29 mouse cellular contexts compared by ENCODE assay signal in the genomic region with DNA sequence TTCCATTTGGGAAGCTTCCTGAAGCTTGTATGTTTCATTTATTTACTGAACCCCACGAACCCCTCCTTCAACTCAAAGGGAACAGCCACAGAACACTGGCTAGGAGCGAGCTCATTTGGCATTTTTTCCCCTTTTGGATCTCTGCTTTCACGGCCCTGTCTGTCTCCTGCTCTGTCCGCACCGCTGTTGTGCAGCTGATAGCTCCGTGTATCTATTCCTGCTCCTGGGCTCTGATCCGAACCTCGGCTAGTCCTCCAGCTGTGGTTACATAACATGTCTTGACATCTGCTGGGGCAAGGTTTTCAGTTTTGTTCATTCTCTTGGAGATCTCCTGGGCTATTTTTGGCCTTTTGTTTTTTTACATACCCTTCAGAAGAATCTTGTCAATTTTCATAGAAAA.
DNase-seq lines count a peak whose midpoint lies in the region; ATAC-seq and TF ChIP-seq lines count a peak whose summit lies in the region.
"Had no signal": no experiment of that assay in that cellular context is flagged by ENCODE, and none has a peak within 500 bp of the region (broad histone marks: within the 10 kb centered on the region; RNA-seq: fewer than 3 reads in every experiment).

No protein-coding gene starts in this region.

- ATAC-seq in heart, embryonic 11.5 days (replicated peaks; ENCODE audit: insufficient number of reproducible peaks, low FRiP score, low TSS enrichment) = no peak
- ATAC-seq: forebrain, embryonic 13.5 days; hindbrain, embryonic 16.5 days; lung, postnatal 0 days; midbrain, embryonic 15.5 days had no signal

- H3K27ac ChIP-seq in heart, embryonic 10.5 days = no peak overlapping the region
- no peak overlapping the region for H3K27ac ChIP-seq in heart, embryonic 11.5 days (ENCODE audit: low read depth, low read length)
- H3K27ac ChIP-seq in gastrocnemius, adult 2 months = no peak overlapping the region
- H3K27ac ChIP-seq: embryonic facial prominence, embryonic 15.5 days; forebrain, embryonic 13.5 days; kidney, embryonic 15.5 days; limb, embryonic 10.5 days; limb, embryonic 15.5 days; liver, embryonic 13.5 days; midbrain, embryonic 15.5 days; neural tube, embryonic 15.5 days; stomach, postnatal 0 days had no signal

- WGBS in heart, embryonic 10.5 days = 53% methylated on average over 8 of the region's 8 CpGs
- whole genome bisulfite sequencing in heart, embryonic 11.5 days (ENCODE audit: insufficient replicate concordance) = 40% methylated on average over 8 of the region's 8 CpGs

- H3K9ac ChIP-seq in heart, embryonic 11.5 days (ENCODE audit: low read depth, low read length) = no peak overlapping the region
- H3K9ac ChIP-seq: embryonic facial prominence, embryonic 15.5 days; forebrain, embryonic 13.5 days; kidney, embryonic 15.5 days; limb, embryonic 15.5 days; liver, embryonic 13.5 days; midbrain, embryonic 15.5 days; neural tube, embryonic 15.5 days had no signal

- no peak for TF ChIP-seq CTCF in gastrocnemius, adult 2 months (IDR thresholded peaks at IDR 0.05)

- H3K27me3 ChIP-seq in heart, embryonic 10.5 days (ENCODE audit: insufficient read depth, poor library complexity, severe bottlenecking) = no peaks in the 10 kb centered on the region; the same call in 1 of the 2 replicates
- no peaks in the 10 kb centered on the region for H3K27me3 ChIP-seq in heart, embryonic 11.5 days (ENCODE audit: control insufficient read depth, insufficient read depth, low read length)
- H3K27me3 ChIP-seq: embryonic facial prominence, embryonic 15.5 days; forebrain, embryonic 13.5 days; kidney, embryonic 15.5 days; limb, embryonic 15.5 days; liver, embryonic 13.5 days; midbrain, embryonic 15.5 days; neural tube, embryonic 15.5 days had no signal

- H3K4me2 ChIP-seq in heart, embryonic 11.5 days = no peak overlapping the region
- H3K4me2 ChIP-seq: embryonic facial prominence, embryonic 15.5 days; forebrain, embryonic 13.5 days; kidney, embryonic 15.5 days; limb, embryonic 15.5 days; liver, embryonic 13.5 days; midbrain, embryonic 15.5 days; neural tube, embryonic 15.5 days had no signal

- intact Hi-C loops in heart, postnatal 25 days (cut with DNase I) = no loop called here
- intact Hi-C loops in gastrocnemius, adult 2 months (cut with DNase I) = no loop called here

- H3K4me1 ChIP-seq in heart, embryonic 10.5 days = peaks cover 3% of the 10 kb centered on the region; the same call in 1 of the 2 replicates
- H3K4me1 ChIP-seq in heart, embryonic 11.5 days (ENCODE audit: control insufficient read depth, insufficient read depth, low read length) = no peaks in the 10 kb centered on the region
- H3K4me1 ChIP-seq: embryonic facial prominence, embryonic 15.5 days; forebrain, embryonic 13.5 days; kidney, embryonic 15.5 days; limb, embryonic 15.5 days; liver, embryonic 13.5 days; midbrain, embryonic 15.5 days had no signal

- no peaks in the 10 kb centered on the region for H3K36me3 ChIP-seq in heart, embryonic 10.5 days
- no peaks in the 10 kb centered on the region for H3K36me3 ChIP-seq in heart, embryonic 11.5 days (ENCODE audit: control insufficient read depth, insufficient read depth, low read length)
- H3K36me3 ChIP-seq: embryonic facial prominence, embryonic 15.5 days; kidney, embryonic 15.5 days; limb, embryonic 10.5 days; limb, embryonic 15.5 days; liver, embryonic 13.5 days; midbrain, embryonic 15.5 days; neural tube, embryonic 15.5 days had no signal

- peak; percentile 92 for DNase-seq in heart, adult 11 months
- no peak for DNase-seq in heart, embryonic 10.5 days (ENCODE audit: low spot score)
- peak; percentile 2 for DNase-seq in heart, postnatal 25 days (ENCODE audit: low spot score)
- DNase-seq in gastrocnemius, adult 2 months = peak; percentile 22
- DNase-seq in gastrocnemius, postnatal 25 days = peak; percentile 43
- no peak for DNase-seq in left cerebral cortex, adult 11 months (ENCODE audit: low spot score)
- DNase-seq: adrenal gland, adult 2 months; adrenal gland, postnatal 36 days; B cell, adult 2 months; cerebellum, adult 2 months; cerebellum, postnatal 14 days; kidney, adult 18-20 months; kidney, postnatal 25 days; liver, embryonic 13.5 days; lung, adult 18-20 months; right cerebral cortex, adult 18-20 months; thymus, adult 18-20 months; thymus, postnatal 25 days had no signal

- no peak overlapping the region for H3K4me3 ChIP-seq in heart, embryonic 10.5 days
- H3K4me3 ChIP-seq in heart, embryonic 11.5 days (ENCODE audit: low read depth, low read length) = no peak overlapping the region
- H3K4me3 ChIP-seq in gastrocnemius, adult 2 months = no peak overlapping the region
- H3K4me3 ChIP-seq: embryonic facial prominence, embryonic 15.5 days; forebrain, embryonic 13.5 days; kidney, embryonic 15.5 days; limb, embryonic 10.5 days; limb, embryonic 15.5 days; liver, embryonic 13.5 days; midbrain, embryonic 15.5 days; neural tube, embryonic 15.5 days had no signal

- H3K9me3 ChIP-seq in heart, embryonic 10.5 days = no peaks in the 10 kb centered on the region
- H3K9me3 ChIP-seq in heart, embryonic 11.5 days (replicated peaks; ENCODE audit: control insufficient read depth, low read length) = no peaks in the 10 kb centered on the region
- H3K9me3 ChIP-seq: embryonic facial prominence, embryonic 15.5 days; forebrain, embryonic 13.5 days; kidney, embryonic 15.5 days; limb, embryonic 10.5 days; limb, embryonic 15.5 days; midbrain, embryonic 15.5 days; neural tube, embryonic 15.5 days had no signal

Comparison
In these comparisons a context has a peak if more than half of its experiments do, and no peak if none do; other contexts are left out.
1. DNase-seq: peak in heart, adult 11 months (single experiment), heart, postnatal 25 days (single experiment), gastrocnemius, adult 2 months (single experiment) and gastrocnemius, postnatal 25 days (single experiment); none in heart, embryonic 10.5 days (single experiment) and left cerebral cortex, adult 11 months (single experiment).